10 mouse cellular contexts compared by ENCODE assay signal in the genomic region with DNA sequence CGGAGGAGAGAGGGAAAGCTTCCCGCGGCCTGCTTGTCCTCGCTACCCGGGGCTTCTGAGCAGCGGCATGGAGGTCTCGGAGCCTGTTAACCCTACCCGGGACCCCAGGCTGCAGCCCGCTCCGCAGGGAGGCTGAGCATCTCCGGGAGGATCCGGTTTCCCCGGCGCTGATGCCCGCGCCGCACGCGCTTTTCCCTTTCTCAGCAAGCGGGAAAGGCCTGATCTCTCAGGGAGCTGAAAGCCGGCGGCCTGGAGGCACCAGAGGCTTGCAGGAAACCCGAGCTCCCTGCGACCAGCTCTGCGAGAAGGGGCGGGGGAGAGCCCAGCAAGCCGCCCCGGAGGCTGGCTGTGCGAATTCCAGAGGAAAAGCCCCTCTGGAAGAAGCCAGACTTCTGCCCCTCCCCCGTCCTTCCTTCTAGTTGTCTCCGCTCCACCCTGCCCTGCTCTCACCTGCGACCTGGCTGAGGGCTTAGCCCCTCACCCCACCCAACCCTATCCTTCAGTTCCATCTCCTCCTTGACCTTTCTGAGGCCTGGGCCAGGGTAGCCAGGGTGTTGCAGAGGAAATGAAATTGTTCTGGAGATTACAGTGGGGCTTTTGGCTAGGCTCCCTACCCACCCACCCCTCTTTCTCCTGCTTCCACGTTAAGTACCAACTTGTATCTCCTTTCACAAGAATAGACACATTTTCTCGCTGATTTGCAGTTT. TPM values are rescaled to one million over a fixed set of nuclear protein-coding genes. Genes with fewer than 3 reads are reported as not detected.
A peak's percentile ranks its signal among the peaks of the same experiment; 100 is the strongest.
DNase-seq lines count a peak whose midpoint lies in the region; ATAC-seq lines count a peak whose summit lies in the region.
"Had no signal": no experiment of that assay in that cellular context is flagged by ENCODE, and none has a peak within 500 bp of the region (broad histone marks: within the 10 kb centered on the region; RNA-seq: fewer than 3 reads in every experiment).

No protein-coding gene starts in this region.

- H3K4me3 ChIP-seq in embryonic facial prominence, embryonic 15.5 days (replicated peaks) = peak overlapping the region; percentile 44
- H3K4me3 ChIP-seq in hindbrain, embryonic 10.5 days = peak overlapping the region; percentile 81
- peak overlapping the region; percentile 42 for H3K4me3 ChIP-seq in limb, embryonic 12.5 days (replicated peaks)
- peak overlapping the region; percentile 38 for H3K4me3 ChIP-seq in neural tube, embryonic 11.5 days (ENCODE audit: low read depth, low read length)

- peaks cover 20% of the 10 kb centered on the region for H3K4me1 ChIP-seq in embryonic facial prominence, embryonic 15.5 days
- H3K4me1 ChIP-seq in hindbrain, embryonic 10.5 days (replicated peaks) = peaks cover 75% of the 10 kb centered on the region
- peaks cover 31% of the 10 kb centered on the region for H3K4me1 ChIP-seq in limb, embryonic 12.5 days (replicated peaks)
- H3K4me1 ChIP-seq in neural tube, embryonic 11.5 days (ENCODE audit: control insufficient read depth, insufficient read depth, low read length) = peaks cover 32% of the 10 kb centered on the region

- H3K36me3 ChIP-seq in embryonic facial prominence, embryonic 15.5 days = no peaks in the 10 kb centered on the region
- H3K36me3 ChIP-seq in hindbrain, embryonic 10.5 days = no peaks in the 10 kb centered on the region
- H3K36me3 ChIP-seq in limb, embryonic 12.5 days = no peaks in the 10 kb centered on the region
- no peaks in the 10 kb centered on the region for H3K36me3 ChIP-seq in neural tube, embryonic 11.5 days (ENCODE audit: control insufficient read depth, insufficient read depth, low read length)

- intact Hi-C loops in heart, postnatal 25 days (cut with DNase I) = loop anchor here (1.0 to 5.0 kb wide), 3 partner anchors 14 to 735 kb away; a partner anchor contains a TSS

- H3K9me3 ChIP-seq in embryonic facial prominence, embryonic 15.5 days (replicated peaks) = no peaks in the 10 kb centered on the region
- H3K9me3 ChIP-seq in hindbrain, embryonic 10.5 days = no peaks in the 10 kb centered on the region
- no peaks in the 10 kb centered on the region for H3K9me3 ChIP-seq in limb, embryonic 12.5 days
- H3K9me3 ChIP-seq in neural tube, embryonic 11.5 days (ENCODE audit: control insufficient read depth, low read length) = no peaks in the 10 kb centered on the region

- no peak overlapping the region for H3K27ac ChIP-seq in embryonic facial prominence, embryonic 15.5 days (replicated peaks)
- peak overlapping the region; percentile 100 for H3K27ac ChIP-seq in hindbrain, embryonic 10.5 days
- H3K27ac ChIP-seq in limb, embryonic 12.5 days = peak overlapping the region; percentile 79
- H3K27ac ChIP-seq in neural tube, embryonic 11.5 days (ENCODE audit: low read depth, low read length) = peak overlapping the region; percentile 74; the same call in 1 of the 2 replicates

- no peaks in the 10 kb centered on the region for H3K27me3 ChIP-seq in embryonic facial prominence, embryonic 15.5 days
- H3K27me3 ChIP-seq in hindbrain, embryonic 10.5 days (ENCODE audit: insufficient read depth, poor library complexity, severe bottlenecking) = no peaks in the 10 kb centered on the region
- no peaks in the 10 kb centered on the region for H3K27me3 ChIP-seq in limb, embryonic 12.5 days
- no peaks in the 10 kb centered on the region for H3K27me3 ChIP-seq in neural tube, embryonic 11.5 days (ENCODE audit: control insufficient read depth, insufficient read depth, low read length)

- peak overlapping the region; percentile 89 for H3K4me2 ChIP-seq in embryonic facial prominence, embryonic 15.5 days (replicated peaks)
- peak overlapping the region; percentile 91 for H3K4me2 ChIP-seq in limb, embryonic 12.5 days
- H3K4me2 ChIP-seq in neural tube, embryonic 11.5 days (ENCODE audit: low read depth) = peak overlapping the region; percentile 97

- peak overlapping the region; percentile 54 for H3K9ac ChIP-seq in embryonic facial prominence, embryonic 15.5 days
- peak overlapping the region; percentile 79 for H3K9ac ChIP-seq in limb, embryonic 12.5 days (replicated peaks)
- peak overlapping the region; percentile 91 for H3K9ac ChIP-seq in neural tube, embryonic 11.5 days (ENCODE audit: low read length)

- 5% methylated on average over 34 of the region's 34 CpGs for WGBS in embryonic facial prominence, embryonic 15.5 days
- under 1% methylated on average over 34 of the region's 34 CpGs for WGBS in hindbrain, embryonic 10.5 days
- 1% methylated on average over 34 of the region's 34 CpGs for WGBS in limb, embryonic 12.5 days
- under 1% methylated on average over 34 of the region's 34 CpGs for WGBS in neural tube, embryonic 11.5 days

- ATAC-seq in embryonic facial prominence, embryonic 15.5 days (ENCODE audit: insufficient number of reproducible peaks, low FRiP score, low TSS enrichment, low read depth) = no peak
- ATAC-seq in limb, embryonic 12.5 days (ENCODE audit: insufficient number of reproducible peaks, insufficient read depth, low FRiP score, low TSS enrichment, low read depth) = peak; percentile 21
- no peak for ATAC-seq in neural tube, embryonic 11.5 days (ENCODE audit: insufficient read depth, low FRiP score, low TSS enrichment)

- DNase-seq in heart, adult 11 months = peak; percentile 93
- no peak for DNase-seq in heart, postnatal 25 days (ENCODE audit: low spot score)
- peak; percentile 94 for DNase-seq in R1 (ENCODE audit: low read depth, low spot score)
- DNase-seq in hindbrain, embryonic 10.5 days (ENCODE audit: low spot score) = peak; percentile 86
- peak; percentile 81 for DNase-seq in neural tube, embryonic 11.5 days (ENCODE audit: low spot score)
- no peak for DNase-seq in spleen, adult 12 weeks (ENCODE audit: low spot score)

RNA-seq across cellular contexts. Expression of a gene that starts 5.6 kb away (rescaled TPM):
- total RNA-seq in heart, postnatal 25 days (2021) = 1 to 10 TPM; 3.5 to 3.8 TPM
- polyA plus RNA-seq in embryonic facial prominence, embryonic 15.5 days (2015; fragmentation: Nextera tagmentation; extraction: Ambion mirVana) = 13.7 and 13.9 TPM in 2 replicates
- polyA plus RNA-seq in hindbrain, embryonic 10.5 days (2016; fragmentation: Nextera tagmentation; extraction: Ambion mirVana) = 17.5 and 22.5 TPM in 2 replicates
- polyA plus RNA-seq in limb, embryonic 12.5 days (2016; fragmentation: Nextera tagmentation; extraction: Ambion mirVana) = 19.9 and 20.3 TPM in 2 replicates
- polyA plus RNA-seq in neural tube, embryonic 11.5 days (2014; fragmentation: Nextera tagmentation; extraction: Ambion mirVana) = 6.9 and 7.6 TPM in 2 replicates

RNA-seq across cellular contexts. Expression of a gene that starts 16.9 kb away (rescaled TPM):
- 1 to 10 TPM; 3.3 to 4.0 TPM for total RNA-seq in heart, postnatal 25 days (2021)
- 5.7 and 6.1 TPM in 2 replicates for polyA plus RNA-seq in embryonic facial prominence, embryonic 15.5 days (2015; fragmentation: Nextera tagmentation; extraction: Ambion mirVana)
- polyA plus RNA-seq in hindbrain, embryonic 10.5 days (2016; fragmentation: Nextera tagmentation; extraction: Ambion mirVana) = 19.3 and 21.9 TPM in 2 replicates
- polyA plus RNA-seq in limb, embryonic 12.5 days (2016; fragmentation: Nextera tagmentation; extraction: Ambion mirVana) = 13.9 and 14.0 TPM in 2 replicates
- 12.0 and 15.5 TPM in 2 replicates for polyA plus RNA-seq in neural tube, embryonic 11.5 days (2014; fragmentation: Nextera tagmentation; extraction: Ambion mirVana)

RNA-seq across cellular contexts. Expression of a gene that starts 23.1 kb away (rescaled TPM):
- 10 to 100 TPM; 32.6 to 35.1 TPM for total RNA-seq in heart, postnatal 25 days (2021)
- polyA plus RNA-seq in embryonic facial prominence, embryonic 15.5 days (2015; fragmentation: Nextera tagmentation; extraction: Ambion mirVana) = 65.5 and 70.1 TPM in 2 replicates
- polyA plus RNA-seq in hindbrain, embryonic 10.5 days (2016; fragmentation: Nextera tagmentation; extraction: Ambion mirVana) = 65.0 and 66.0 TPM in 2 replicates
- polyA plus RNA-seq in limb, embryonic 12.5 days (2016; fragmentation: Nextera tagmentation; extraction: Ambion mirVana) = 67.7 and 77.6 TPM in 2 replicates
- polyA plus RNA-seq in neural tube, embryonic 11.5 days (2014; fragmentation: Nextera tagmentation; extraction: Ambion mirVana) = 39.4 and 42.6 TPM in 2 replicates

RNA-seq across cellular contexts. Expression of a gene that starts 35.2 kb away (rescaled TPM):
- not detected for total RNA-seq in heart, postnatal 25 days (2021)
- not detected in 2 replicates for polyA plus RNA-seq in embryonic facial prominence, embryonic 15.5 days (2015; fragmentation: Nextera tagmentation; extraction: Ambion mirVana)
- not detected in 2 replicates for polyA plus RNA-seq in hindbrain, embryonic 10.5 days (2016; fragmentation: Nextera tagmentation; extraction: Ambion mirVana)
- not detected in 2 replicates for polyA plus RNA-seq in limb, embryonic 12.5 days (2016; fragmentation: Nextera tagmentation; extraction: Ambion mirVana)
- polyA plus RNA-seq in neural tube, embryonic 11.5 days (2014; fragmentation: Nextera tagmentation; extraction: Ambion mirVana) = not detected in 2 replicates
- total RNA-seq: MEL had no signal
- polyA plus RNA-seq: large intestine, adult 2 months had no signal

Comparison
In these comparisons a context has a peak if more than half of its experiments do, and no peak if none do; other contexts are left out.
1. DNase-seq: peak in heart, adult 11 months (single experiment), R1 (single experiment), hindbrain, embryonic 10.5 days (single experiment) and neural tube, embryonic 11.5 days (single experiment); none in heart, postnatal 25 days (single experiment) and spleen, adult 12 weeks (single experiment).
2. Peak in every context shown above with its lines, with median percentiles within 50 percentile points of each other: H3K4me2 ChIP-seq, H3K4me3 ChIP-seq and H3K9ac ChIP-seq.